Mouse (Mus musculus) CD8-positive naive resting alpha-beta T cell, adult 2 months (primary cell): ENCODE measurements around the gene Fam110a.
A peak's percentile ranks its signal among the peaks of the same experiment; 100 is the strongest.
"Not testable (repeated sequence)": the region's sequence is repeated elsewhere in the genome, so short reads cannot be mapped to it uniquely, and the experiment has no call there.

Source experiments
- DNase-seq, 2 experiments: peaks; one replicate each; pipeline ENCODE4 v3.0.0; 2022; ENCODE audit warnings: low read depth in 2 of 2, low spot score in 2 of 2

The Fam110a gene

DNA sequence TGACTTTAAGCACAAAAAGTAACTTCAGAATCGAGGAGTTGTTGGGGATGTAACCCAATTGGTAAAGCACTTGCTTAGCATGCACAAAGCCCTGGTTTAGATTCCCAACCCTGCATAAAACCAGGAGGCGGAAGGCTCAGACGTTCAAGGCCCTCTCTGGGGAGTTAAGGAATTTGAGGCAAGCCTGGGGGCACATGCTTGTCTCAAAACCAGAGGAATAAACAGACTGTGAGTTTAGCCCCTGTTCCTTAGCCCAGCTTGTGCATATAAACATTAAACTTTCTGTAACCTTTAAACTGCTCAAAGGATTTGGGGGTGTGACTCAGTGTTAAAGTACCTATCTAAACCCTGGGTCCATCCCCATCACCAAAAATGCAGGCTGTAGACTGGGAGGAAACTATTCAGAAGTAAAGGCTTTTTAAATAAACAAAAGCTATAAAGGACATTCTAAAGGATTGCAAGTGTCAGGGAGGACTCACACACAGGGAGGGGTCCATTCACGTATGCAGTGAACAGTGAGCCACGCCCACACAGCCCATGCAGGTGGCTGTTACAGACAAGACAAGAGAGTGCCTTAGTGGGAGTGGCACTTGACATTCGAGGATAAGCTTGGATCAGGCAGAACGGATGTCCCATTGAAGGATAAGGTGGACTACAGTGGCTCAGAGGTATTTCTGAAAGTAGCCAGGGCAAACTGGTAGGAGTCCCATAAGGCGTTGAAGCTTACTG, 17.9 kb upstream of the Fam110a start:
- no peak for DNase-seq

DNA sequence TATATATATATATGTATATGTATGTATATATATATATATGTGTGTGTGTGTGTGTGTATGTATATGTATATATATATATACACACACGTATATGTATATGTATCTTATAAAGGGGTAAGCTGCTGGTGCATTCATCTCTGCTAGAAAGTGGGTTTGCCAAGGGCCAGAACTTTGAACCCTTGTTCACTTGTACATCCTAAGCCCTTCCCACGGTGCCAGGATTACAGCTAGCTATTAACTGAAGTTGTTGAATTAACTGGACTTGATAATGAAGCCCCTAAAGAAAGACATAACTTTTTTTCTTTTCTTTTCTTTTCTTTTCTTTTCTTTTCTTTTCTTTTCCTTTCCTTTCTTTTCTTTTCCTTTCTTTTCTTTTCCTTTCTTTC, 17.2 kb upstream of the Fam110a start:
- not testable (repeated sequence) for DNase-seq

DNA sequence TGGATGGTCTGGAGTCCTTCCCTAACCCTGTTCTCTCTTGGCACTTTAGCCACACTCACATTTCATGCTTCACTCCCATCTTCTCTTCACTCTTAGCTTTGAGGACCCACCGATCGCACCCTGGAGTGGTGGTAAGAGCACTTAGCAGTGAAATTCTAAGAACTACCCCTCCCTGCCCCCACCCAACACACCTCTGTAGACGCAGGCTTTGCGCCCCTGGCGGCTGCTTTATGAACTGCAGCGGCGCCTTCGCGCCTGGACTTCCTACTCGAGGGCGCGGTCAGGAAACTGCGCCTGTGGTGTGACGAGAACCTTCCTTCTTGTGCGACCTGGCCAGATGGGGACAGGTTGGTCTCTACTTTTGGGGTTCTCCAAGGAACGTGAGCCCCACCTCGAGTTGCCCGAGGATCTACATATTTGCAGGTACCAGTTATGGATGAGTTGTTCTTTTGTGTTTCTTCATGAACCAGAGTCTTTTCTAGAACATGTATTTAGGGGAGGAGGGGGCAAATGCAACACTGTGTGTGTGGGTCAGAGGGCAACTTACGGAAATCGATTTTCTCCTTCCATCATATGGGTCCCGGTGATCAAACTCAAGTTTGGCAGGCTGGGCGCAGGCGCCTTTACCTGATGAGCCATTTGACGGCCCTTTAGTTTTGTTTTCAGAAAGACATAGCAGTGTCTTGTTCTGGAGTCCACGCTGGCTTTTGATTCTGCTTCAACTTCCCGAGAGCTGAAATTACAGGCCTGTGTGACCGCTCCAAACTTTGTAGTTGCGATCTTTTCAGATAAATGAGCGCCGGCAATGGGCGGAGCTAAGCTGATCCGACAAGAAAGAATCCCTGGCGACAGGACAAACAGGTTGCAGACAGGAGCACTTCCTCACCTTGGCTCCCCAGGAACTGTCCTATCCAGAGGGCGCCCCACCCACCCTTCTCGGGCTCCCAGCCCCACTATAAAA, 16.5 kb upstream of the Fam110a start, which contains the start of gene Slc52a3:
Gene Slc52a3 (plus strand): TSS at position 283 of the 961 bp plus-strand sequence.
- peak; percentile 86 to 91 for DNase-seq

DNA sequence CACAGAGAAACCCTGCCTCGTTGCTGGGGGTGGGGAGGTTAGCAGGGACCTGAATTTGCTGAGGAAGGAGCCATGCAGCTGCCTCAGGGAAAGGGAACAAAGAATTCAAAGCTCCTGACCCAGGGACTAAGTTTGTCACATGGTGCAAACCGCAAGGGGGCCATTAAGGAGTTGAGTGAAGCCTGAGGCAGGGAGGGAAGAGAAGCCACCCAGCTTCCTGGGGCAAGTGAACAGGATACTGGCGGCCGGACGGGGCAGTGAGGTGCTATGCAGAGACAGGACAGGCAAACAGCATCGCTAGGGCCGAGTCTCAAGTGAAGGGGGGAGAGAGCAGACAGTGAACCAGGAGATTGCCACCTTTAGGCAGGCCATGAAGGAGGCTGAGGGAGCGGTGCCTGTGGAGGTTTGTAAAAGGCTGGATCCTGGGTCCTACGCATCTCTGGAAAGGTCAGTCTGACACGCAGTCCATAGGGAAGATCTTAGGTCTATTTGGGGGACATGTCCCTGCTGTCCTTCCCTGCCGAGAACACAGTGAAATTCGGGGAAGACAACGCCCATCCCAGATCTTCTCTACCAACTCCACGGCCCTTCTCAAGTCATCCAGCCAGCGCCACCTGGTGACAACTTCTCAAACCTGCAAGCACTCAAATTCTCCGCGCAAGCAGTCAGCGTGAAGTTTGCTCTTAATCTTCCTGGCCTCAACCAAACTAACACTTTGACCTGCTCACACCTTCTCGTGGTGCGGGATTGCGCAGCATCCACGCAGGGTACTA, 14.5 kb upstream of the Fam110a start:
- peak; percentile 56 to 67 for DNase-seq

DNA sequence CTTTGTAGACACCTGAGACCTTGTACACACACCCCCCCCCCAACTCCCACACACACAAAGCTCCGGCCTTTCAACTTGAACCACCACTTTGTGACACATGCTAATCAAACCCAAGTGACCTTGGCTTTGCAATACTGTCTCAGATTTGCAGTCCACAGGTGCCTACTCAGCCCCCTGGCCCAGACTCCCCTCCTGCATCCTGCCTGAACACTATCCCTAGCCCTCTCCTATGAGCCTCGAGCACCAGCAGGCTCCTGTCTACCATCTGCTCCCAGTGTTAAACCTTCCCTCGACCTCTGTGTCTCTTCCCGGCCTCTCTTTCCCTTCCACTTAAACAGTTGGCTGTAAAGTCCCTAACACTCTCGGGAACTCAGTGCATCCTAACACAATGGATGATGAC, 11.4 kb upstream of the Fam110a start:
- DNase-seq = no peak

DNA sequence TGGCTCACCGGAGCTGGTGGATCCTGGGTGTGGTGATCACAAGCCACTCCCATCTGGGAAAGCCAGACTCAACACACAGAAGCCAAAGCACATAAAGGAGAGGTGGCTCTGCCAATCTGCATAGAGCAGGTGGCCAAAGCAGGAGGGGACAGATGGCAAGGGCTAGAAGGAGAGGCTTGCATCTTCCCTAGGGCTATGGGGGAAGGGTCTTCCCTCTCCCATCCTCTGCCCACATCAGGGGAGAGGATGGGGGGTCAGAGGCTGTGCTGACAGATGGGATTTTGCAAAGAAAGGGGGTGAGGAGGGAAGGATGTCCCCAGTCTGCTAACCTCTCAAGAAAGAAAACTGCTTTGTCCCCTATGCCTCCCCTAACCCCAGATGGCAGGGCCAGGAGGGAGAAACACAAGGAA, 11.0 kb upstream of the Fam110a start:
- DNase-seq = no peak

DNA sequence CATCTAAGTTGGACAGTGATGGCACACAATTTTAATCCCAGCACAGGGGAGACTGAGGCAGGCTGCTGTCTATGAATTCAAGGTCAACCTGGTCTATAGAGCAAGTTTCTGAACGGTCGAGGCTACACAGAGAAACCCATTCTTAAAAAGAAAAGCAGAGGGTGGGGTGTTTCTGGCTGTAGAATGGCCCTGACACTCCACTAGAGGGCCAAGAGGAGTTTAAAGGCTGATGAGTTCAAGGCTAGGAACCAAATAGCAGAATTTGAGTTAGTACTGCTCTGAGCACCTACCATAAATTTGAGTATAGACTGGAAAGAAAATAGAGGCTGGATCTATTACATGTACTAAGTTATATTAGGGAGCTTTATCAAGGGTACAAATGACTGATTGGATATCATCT, 9.0 kb upstream of the Fam110a start:
- DNase-seq = no peak

DNA sequence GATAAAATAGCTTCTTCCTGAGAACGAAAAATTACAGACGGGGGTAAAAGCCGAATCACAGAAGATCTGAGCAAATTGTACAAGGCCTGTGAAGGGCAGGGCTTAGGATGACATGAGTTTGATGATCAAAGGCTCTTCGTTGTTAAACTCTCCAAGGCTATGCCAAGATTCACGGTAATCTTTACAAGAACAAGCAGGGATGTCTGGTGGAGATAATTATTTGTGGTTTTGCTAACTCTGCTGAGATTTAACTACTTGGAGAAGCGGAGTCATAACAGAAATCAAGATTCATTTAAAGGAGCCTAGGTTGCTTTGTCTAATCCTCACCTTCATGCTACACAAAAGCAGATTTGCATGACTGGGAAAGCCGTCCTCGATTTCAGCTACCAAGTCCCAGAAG, 6.9 kb upstream of the Fam110a start:
- no peak for DNase-seq

DNA sequence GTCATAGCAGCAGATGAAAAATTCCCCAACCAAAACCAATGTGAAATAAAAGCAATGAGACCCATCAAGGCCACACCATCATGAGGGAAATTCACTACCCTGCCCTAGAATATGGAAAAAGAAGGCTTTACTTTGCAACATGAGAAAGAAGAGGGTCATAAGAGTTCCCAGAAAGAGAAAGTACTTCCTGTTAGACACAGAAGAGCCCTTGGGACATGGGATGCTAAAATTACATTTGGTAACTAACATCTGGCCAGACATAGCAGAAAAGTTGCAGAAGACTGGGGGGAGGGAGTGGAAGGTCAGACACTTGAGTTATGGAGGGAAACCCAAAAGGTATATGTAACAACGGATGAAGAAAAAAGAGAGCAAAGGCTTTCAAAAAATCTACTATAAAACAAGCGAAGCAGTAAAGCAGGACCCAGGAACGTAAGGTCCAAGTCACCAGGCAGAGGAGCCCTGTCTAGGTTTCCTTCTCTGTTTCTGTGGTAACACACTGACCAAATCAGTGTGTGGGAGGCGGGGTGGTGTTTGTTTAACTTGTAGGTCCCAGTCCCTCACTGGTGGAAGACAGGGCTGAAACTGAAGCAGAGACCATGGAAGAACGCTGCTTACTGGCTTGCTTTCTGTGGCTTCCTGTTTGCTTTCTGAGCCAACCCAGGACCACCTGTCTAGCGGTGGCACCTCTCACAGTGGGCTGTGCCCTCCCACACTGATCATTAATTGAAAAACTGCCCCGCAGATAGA, 5.6 kb upstream of the Fam110a start:
- DNase-seq = no peak

DNA sequence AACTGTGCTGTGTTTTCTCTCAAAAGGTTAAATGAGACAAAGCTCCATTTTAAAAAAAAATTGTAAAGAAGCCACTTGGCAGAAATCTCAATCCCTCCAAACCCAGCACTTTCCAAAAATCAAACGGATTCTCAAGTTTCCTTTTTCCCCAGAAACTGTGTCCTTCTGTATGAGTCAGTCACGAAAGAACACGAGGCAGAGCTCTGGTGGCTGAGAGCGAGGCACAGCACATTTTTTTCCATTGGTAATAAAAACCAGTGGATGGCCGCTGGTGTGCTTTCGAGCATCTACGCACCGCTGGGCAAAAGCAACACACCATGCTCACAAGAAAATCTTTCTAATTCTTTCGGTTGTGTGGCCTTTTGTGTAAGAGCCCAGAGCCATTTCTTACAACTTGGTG, 4.0 kb upstream of the Fam110a start:
- DNase-seq = no peak

DNA sequence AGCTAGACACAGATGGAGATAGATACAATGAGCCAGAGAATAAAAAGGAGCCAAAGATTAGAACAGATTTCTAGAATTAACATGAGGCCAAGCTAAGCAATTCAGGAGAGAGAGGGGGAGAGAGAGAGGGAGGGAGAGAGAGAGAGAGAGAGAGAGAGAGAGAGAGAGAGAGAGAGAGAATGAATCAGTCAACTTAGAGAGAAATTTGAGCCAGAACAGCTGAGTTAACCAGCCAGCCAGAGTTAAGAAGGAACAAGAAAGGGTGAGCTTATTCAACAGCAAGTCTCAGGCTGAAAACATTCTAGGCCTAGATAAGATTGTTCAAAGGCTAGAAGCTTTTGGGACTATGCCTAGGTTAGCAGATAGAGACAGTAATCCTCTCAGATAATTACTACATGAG, 2.5 kb upstream of the Fam110a start:
- DNase-seq = no peak

DNA sequence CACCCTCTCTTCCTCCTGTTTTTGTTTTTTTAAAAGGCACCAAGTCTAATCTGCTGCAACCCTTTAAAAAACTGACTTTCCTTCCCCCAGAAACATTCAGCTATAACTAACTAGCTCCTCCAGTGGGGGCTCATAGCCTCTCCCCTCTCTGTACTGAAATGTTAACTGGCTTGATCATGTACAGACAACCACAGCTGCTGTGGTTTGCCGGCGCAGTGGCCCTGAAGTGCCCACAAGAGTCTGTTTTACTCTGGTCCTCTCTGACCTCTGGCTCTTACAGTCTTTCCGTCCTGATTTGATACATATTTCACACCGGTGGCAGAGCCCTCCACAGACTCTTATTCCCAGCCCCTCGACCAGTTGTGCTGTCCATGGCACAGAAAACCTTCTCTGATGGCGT, 1.2 kb upstream of the Fam110a start:
- DNase-seq = no peak

DNA sequence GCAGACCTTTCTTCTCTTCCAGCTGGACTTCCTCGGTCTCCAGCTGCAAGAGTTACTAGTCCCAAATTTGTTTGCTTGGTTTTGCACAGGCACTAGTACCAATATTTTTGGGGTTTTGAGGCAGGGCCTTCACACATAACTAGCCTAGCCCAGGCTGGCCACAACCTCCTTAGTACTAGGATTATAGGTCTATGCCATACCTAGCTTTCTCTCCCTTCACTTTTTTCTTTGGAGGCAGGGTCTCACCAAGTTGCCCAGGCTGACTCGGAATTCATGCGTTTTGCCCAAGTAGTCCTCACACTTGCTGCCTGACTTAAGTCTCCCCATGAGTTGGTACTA, 305 bp upstream of the Fam110a start:
- no peak for DNase-seq

DNA sequence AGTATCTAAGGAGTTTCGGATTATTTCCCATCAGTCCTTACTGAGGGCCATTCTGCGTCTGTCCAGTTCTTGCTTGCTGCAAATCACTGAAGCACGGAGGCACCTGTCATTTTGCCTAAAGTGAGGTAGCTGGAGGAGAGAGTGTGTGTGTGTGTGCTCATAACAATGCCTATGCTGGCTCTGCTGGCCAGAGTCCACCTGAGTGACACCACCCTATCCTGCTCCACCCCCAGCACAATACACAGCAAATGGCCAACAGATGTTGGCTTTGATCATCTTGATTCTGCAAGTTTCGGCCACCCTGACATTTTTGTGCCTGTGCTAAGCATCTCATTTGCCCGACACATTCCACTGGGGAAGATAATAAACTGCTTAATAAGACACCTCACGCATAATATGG, 1.5 kb downstream of the Fam110a start:
- no peak for DNase-seq

DNA sequence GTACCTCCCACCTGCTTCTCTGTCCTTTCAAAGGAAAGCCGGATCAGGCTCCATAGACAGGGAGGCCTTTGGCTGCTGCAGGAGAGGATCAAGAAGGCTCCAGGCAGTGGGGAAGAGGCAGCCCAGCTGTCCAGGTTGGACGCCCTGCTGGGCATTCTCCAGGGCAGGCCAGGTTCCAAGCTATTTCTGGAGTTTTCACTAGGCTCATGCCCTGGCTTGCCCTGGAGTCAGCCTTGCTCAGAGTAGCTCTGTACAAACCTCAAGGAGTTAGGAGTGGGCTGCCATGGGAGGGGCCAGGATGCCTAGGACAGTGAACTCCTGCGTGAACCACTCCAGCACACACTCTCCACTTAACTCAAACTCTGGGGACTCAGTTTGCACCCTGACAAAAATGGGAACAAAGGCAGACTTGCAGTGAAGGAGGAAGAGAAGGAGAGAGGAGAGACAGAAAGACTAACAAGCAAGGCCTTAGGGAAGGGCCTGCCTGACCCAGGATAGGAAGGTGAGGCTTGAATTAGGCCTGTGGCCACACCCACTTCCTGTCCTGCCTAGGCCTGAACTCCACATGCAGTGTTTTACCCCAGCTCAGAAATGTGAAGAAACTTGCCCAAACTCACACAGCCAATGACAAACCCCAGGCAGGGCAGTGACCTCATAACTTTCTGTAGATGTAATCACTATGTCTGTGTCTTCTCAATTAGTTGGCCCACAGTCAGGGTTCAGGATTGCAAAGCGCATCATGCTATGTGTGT, 2.2 kb downstream of the Fam110a start:
- no peak for DNase-seq

DNA sequence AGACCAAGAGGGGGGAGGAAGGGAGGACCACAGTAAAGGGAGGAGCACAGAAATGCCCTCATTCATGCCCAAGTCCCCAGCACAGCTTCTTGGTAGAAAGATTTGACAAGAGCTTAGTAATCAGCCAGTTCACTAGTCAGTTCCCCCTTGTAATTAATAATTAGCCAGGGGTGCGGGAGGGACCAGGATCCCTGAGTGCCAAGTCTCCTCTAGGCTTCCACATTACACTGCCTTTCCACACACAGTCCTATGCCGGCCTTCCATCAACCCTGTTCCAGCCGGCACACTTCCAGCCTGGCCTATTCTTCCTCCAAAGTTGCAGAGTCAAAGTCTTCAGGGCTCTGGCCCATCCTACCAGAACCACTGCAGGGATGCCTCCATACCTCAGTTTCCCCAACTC, 4.0 kb downstream of the Fam110a start:
- DNase-seq = no peak

DNA sequence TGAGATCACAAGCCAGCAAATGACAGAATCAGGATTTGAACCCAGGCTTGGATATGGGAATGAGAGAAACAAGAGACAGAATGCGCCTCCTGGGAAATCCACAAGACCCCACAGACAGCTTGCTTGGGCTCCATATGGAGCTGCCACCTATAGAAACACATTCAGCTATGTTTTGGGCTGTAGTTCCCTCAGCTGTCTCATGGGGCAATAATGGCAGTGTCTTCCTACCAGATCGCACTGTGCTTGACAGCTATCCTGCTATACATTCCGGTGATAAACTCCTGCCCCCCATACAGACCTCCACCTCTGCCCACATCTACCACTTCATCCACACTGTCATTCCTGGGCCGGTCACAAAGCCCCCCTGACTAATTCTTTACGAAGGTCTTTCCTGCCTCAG, 4.7 kb downstream of the Fam110a start:
- DNase-seq = no peak

DNA sequence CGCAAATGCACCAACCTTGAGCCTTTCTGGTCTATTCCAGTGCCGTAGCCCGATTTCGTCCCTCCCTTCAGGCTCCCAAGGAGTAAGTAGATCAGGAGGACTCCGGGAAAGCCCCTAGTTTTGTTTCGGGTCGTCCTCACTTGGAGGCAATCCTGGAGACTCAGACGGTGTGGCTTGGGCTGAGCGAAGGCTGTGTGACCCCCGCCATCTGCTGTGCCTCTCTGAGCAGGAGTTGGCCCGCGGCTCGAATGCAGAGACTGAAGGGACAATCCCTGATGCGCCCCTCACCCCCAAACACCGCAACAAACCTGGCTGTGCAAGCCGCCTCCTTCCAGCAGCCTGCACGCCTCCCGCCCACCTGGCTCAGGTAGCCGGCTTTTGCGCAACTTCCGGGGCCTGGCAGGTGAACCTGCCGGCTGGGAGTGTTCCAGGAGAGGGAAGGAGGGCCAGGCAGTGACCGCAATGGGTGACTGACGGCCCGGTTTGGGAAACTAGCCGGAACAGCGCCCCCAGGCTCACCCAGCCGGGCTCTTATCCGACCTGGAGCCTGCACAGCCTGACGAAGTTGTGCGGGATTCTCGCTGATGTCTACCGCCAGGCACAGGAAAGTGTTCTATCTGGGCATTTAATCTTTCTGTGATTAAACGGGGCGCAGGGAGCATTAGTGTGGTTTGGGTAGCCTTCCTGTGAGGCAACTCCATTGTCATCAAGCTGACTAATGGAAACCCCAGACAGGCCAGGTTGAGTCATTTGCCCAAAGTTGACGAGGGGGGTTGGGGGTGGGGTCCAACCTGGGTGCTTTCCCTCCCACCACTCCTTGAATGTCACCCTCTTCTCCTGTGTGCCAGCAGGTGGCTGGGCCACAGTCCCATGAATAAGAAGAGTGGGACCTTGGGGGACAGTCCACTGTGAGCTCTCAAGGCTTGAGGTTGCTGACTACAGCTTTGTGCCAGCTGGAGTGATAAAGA, 6.1 kb downstream of the Fam110a start:
- DNase-seq = no peak
